Mouse (Mus musculus): ENCODE measurements around the gene Mettl22.

DNA sequence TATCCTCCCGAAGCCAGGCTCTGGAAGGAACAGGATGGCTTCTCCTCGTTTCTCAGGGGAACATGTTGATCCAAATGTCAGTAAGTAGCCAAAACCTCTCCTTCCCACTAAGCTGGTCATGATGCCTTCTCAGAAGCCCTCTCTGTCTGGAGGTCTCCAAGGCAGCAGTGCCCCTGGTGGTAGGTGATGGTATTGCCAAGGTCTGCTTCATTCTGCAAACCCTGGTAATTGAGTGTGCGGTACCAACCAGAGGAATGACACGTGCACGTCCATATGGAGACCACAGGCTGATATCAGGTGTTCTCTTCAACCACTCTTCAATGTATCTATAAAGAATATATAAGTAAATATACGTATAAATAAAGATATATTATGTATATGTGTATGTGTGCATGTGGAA lies 11.5 kb upstream of the Mettl22 start:
- TF ChIP-seq CTCF (IDR thresholded peaks at IDR 0.05; ENCODE audit: insufficient read depth, low read length) (peak; percentile 98), POLR2A (IDR thresholded peaks at IDR 0.05; ENCODE audit: borderline replicate concordance, extremely low read depth, low read depth, low read length) (no peak)

Data from lung, adult 2 months (tissue).